Mouse (Mus musculus) kidney, adult 8-10 months (tissue): ENCODE data around the gene Cd6.

ENCODE experiments used
- DNase-seq, 2 experiments: peaks; one replicate each; pipeline ENCODE4 v3.0.0; 2022

The Cd6 gene

DNA sequence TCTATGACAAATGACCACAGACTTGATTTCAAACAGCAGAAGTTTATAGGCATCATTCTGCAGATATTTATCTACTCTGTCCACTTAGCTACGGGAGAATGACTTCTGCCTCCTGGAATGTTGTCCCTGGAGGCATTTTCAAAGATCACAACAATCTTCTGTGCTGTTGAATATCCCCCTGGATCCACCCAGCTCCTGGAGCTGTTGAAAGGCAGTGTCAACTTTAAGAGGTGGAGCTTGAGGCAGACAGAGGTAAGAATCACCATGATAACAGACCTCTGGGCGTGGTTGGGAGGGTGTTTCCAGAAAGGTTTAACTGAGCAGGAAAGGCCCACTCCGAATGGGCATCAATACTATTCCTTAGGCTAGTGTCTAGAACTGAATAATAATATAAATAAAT, 5.8 kb upstream of the Cd6 start:
- no peak for DNase-seq

DNA sequence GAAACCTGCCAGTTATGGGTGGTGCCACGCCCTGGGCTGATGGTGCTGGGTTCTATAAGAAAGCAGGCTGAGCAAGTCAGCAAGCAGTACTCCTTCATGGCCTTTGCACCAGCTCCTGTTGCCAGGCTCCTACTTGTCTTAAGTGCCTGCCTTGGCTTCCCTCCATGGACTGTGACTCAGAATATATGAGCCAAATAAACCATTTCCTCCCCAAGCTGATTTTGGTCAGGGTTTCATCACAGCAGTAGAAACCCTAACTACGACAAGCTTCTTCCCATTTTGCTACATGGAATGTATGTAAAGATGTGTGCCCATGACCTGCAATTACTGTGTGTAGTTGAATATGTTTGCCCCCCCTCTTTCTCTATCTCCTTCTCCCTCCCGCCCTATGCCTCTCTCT, 3.8 kb upstream of the Cd6 start:
- no peak for DNase-seq

DNA sequence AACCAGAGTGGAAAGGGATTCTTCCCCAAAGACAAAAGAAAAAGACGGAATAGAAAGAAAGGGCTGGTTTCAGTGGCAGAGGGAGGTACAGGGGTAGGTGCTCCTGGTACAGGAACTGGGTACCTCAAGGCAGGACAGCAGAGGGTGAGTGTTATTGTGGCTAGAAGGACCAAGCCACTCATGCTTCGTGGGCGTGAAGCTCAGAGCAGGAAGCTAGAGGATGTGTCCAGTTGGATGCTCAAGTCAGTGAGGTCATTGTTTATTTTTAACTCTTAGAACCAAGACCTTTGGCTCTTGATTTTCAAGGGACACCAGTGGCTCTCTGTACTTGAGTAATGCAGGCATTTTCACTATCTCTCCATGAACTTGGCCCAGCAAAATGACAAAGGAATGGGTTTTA, 2.2 kb upstream of the Cd6 start:
- no peak for DNase-seq

DNA sequence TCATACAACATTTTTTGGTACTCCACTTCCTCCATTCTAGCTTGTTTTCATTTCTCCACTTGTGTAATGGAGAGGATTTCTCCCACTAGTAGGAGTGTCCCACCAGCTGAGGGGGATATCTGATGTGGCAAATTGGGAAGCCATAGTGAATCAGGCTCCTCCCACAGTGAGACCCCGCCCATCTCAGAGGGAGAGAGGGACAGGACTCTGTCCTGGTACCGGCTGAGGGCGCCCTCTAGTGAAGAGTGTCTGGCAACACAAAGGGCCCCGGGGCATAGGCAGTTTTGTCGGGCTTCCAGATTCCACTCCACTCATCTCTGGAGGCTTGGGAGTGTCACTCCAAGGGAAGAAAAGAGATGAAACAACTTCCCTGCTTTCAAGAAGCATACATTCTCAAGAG, 1.6 kb upstream of the Cd6 start:
- DNase-seq: peak; percentile 36 to 68

DNA sequence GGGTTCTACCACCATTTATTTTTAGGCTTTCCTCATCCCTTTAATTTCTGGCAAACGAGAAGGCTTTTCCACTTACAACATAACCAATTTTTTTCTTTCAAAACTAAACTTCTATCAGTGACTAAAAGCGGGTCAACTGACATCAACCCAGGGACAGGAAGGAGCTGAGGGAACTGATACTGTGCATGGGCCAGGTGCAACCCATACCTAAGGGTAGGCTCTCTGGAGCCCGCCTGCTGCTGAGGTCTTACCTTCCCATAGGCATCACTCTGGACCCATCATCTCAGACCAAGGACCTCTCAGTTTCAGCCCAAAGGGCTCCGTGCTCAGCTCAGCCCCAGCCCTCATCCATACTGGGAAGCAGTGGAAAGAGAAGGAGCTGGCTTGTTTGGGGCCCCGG, 1.5 kb downstream of the Cd6 start:
- DNase-seq: no peak

DNA sequence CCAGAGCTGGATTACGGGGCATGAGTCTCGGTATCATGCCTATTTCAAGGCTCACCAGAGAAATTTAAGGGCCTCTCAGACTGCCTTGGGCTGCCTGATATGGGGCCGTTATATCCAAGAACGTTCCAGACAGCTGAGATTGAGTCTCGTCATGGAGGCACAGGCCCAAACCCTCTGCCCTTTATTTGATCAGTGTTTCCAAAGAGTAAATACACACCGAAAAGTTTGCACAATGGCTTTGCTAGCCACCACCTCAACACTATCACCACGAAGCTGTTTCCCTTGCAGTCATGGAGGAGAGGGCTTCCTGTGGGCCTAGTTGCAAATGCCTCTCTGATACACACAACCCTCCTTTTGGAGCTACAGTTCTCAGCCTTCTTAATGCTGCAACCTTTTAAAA, 5.8 kb downstream of the Cd6 start:
- DNase-seq: no peak

DNA sequence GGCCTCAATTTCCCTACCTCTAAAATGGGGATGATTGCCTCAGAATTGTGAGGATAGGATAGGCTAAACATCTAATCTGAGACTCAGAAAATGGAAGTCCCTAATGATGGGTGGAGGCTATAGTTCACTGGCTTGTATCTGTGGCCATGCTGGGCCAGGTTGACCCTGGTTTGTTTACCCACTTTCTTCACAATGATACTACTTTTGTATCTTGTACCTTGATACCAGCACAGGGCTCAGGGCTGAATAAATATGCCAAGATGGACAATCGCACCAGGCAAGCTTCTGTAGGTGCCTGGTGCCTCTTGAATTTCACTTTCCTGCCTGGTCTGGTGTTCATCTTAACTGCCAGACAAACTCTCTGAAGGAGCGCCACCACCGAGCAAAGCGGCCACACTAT, 7.3 kb downstream of the Cd6 start:
- DNase-seq: no peak

DNA sequence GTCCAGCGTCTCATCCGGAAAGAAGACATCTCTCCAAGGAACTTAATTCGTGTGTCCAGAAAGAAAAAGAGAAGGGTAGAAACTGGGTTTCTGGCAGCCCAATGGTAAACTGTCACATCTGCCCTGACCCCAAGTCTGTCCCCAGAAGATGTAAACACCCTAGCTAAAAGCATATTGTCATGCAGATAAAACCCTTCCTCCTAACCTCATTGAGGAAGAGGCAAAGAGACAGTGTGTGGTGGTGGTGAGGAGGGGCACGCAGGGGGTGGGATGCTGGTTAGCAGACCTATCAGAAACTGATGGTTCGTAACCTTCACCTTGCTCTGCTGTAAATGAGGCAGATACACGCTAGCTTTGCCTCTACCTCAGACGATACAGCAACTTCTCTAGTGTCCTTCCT, 8.5 kb downstream of the Cd6 start:
- DNase-seq: no peak

DNA sequence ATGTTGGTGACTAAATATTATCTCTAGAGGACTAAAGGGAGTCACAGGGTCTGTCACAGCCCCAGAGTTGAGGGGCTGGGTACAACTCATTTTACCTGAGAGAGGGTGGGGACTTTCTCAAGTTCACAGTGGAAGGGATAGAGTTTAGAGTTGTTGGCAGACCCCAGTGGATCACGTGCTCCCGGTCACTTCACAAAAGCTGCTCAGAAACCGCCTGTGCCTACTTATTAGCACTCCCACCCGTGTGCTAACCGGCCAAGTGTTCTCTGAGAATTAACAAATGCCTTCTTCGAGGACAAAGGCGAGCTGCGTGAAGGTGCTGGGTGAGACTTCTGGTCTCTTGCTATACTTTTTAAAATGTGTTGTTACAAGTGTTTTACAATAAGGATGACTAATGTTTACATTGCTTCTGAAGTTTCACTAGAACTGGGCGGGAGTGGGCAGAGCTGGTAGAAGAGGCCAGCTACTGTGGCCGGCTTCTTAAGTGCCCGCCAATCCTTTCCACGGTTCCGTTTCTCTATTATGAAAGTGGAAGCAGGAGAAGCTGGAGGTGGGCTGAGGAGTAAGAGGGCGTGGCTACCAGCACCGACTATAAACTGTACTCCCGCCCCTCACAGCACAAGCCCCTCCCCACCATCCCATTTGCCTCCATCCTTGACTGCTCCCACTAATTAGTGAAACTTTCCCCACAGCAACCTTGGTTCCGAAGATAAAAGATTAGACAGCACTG, 11.5 kb downstream of the Cd6 start:
- peak; percentile 11 to 17 for DNase-seq

DNA sequence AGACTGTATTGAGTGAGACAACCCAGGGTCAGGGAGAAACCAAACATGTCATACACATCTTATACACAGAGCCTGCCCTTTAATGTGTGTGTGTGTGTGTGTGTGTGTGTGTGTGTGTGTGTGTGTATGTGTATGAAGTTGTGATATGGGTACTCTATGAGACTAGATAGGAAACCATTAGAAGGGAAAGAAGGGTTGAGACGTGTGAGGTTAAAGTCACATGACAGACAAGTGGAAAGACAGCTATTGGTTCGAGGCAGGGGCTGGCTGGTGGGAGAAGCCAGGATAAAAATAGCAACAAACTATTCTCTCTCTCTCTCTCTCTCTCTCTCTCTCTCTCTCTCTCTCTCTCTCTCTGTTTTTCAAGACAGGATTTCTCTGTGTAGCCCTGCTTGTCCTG, 13.4 kb downstream of the Cd6 start:
- DNase-seq: no peak

DNA sequence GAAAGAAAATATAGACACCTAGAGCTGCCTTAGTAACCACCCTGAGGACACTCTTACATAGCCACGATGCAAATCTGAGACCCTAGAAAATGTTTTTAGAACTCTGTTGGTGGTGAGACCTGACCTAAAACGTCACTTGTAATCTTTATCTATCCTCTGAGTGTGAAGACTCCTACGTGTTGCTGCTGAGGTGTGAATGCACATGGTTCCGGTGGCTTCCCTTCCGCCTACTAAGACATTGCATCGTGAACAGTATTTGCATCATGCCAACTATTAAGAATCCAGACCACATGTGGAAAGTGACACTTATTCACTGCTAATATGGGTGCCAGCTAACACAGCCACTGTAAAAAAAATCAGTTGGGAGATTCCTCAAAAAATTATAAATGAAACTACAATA, 14.0 kb downstream of the Cd6 start:
- no peak for DNase-seq

DNA sequence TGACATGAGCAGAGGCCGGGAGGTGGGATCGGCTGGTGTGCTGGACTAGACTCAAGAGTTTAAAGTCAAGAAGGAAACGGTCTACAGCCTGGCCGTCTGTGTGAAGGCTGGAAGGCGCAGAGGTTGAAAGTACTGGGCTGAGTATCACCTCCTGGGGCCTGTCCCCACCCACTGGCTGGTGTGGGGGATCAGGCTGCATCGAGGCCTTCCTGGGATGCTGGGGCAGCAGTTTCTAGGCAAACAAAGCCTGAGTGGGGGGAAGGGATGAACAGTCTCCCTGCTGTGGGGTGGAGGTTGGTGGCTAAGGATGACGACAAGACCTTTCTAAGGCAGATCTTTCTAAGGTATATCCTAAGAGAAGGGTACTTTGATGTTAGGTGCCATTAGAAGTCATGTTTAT, 16.0 kb downstream of the Cd6 start:
- DNase-seq: no peak

DNA sequence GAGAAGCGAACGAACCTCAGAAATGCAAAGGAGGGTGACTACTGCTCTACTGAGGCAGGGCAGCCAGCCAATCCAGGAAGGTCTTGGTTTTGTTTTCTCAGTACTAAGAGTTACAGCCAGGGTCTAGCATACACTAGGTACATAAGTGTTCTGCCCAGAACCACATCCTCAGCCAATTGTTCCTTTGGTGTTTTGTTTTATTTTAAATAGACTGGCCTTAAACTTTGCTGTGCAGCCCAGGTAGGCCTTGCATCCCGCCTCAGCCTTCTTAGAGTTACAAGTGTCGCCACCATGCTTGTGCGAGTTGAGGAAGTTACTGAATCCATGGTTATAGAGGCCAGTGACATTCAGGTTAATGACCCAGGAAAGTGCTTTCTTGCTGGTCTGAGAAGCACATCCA, 16.8 kb downstream of the Cd6 start:
- DNase-seq: no peak

DNA sequence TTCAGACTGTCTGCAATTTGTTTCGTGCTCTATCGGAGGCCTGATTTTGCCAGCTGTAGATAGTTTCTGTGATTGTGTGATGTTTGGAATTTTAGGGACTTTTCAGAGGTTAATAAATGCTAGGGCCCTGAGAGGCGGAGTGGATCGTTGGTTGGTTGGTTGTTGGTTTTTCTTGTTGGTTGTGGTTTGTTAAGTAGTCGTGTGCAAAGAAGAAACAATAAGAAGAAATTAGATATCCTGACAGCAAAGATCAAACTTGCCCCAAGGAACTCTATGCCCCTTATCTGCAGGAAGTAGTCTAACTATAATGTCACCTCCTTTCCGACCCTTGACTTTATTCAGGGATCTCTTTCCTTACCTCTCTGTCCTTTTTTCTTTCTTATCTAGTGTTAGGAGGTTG, 18.4 kb downstream of the Cd6 start:
- DNase-seq: no peak

DNA sequence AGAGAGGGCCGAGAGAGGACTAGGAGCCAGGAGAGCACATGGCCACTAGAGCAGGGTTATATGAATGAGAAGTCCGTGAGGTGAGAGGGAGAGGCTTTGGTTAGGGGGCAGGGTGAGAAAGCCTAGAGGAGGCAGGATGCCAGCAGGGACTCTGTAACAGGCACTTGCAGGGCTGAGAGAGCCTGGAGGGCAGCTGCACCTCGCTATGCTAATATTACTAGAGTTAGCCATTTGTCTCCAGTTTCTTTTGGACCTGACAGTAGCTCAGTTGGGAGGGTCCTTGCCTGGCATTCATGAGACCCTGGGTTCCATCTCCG, 19.7 kb downstream of the Cd6 start:
- no peak for DNase-seq

DNA sequence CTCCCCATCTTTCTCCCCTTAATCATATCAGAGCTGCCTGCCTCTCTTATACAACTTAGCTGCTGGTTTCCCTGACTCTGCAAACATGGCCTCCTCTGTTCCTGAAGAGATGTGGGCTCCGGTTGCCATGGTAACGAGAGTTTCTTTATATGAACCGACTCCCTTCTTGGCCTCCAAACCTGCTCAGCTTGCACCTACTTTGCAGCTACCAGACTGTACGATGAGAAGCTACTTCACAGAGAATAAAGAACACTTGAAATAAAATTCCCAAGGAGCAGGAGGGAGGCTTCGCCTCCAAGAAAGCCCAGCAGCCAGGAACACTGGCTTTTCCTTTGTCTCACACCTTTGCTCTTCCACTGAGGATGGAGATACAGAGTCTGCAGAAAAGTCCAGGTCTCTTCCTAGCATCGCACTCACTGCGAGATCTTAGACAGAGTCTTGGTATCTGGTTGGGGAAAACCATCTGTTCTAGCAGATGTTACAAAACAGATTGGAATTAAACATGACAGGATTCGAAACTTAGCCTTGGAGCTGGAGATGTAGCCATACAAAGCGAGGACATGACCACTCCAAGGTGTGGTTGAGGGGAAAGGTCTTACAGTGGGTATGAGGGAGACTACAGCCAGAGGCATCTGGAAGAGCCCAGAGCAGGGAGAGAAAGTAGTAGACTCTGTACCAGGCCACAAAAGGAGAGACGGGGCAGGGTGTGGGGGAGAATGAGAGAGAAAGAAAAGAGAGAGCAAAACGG, 20.3 kb downstream of the Cd6 start:
- no peak for DNase-seq

DNA sequence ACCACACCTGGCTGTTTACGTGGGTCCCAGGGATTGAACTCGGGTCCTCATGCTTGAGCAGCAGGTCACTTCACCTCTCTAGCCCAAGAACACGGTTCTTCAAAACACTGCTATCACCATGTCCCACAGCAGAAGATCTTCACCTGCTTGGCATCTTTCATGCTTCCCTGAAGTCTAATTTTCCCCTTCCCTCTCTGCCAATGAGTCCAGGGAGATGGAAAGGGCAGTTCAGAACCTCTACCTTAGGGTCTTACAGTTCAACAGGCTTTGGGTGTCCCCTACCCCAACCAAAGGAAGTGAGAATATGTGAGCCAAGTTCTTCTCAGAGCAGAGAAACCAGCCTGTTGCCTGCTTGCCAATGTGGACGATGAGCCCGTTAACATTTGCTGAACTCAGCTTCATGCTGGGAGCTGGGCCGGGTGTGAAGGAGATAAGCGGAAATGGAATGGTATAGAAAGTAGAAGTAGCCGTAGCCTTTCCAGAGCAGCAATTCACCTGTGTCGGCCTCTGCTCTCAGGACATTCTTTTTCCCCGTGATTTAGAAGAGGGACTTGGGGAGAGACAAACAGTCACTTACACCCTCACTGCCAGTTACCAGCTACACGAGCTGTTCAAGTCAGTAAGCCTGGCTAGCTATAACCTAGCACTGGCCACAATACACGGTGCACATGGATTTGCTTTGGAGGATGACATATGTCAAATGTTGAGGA, 21.2 kb downstream of the Cd6 start:
- DNase-seq: no peak

DNA sequence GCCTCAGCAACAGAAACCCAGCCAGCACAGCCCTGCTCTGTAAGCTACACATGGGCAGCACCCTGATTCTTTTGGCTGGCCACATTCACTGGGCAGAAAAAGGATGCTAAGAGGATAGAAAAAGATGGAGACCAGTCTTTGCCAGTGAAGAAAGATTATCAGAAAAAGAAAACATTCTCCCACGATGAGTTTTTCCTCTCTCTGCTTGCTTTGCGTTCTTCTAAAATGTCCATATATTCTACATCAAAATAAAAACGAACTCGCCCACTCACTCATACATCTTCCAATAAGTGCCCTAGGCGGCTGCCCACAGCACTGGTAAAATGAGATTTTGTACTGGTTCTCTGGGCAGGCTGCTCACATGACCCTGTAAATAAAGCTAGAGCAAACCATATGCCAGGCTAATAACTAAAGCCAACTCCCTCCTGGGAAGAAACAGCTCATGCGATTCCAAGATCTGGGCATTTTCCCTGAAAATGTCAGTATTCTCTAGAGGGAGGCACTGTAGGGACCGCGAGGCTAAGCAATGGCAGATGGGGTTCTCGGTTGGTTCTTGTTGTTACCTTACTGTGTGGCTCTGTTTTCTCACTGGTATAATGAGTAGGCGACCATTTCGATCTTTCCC, 24.1 kb downstream of the Cd6 start:
- DNase-seq: no peak

DNA sequence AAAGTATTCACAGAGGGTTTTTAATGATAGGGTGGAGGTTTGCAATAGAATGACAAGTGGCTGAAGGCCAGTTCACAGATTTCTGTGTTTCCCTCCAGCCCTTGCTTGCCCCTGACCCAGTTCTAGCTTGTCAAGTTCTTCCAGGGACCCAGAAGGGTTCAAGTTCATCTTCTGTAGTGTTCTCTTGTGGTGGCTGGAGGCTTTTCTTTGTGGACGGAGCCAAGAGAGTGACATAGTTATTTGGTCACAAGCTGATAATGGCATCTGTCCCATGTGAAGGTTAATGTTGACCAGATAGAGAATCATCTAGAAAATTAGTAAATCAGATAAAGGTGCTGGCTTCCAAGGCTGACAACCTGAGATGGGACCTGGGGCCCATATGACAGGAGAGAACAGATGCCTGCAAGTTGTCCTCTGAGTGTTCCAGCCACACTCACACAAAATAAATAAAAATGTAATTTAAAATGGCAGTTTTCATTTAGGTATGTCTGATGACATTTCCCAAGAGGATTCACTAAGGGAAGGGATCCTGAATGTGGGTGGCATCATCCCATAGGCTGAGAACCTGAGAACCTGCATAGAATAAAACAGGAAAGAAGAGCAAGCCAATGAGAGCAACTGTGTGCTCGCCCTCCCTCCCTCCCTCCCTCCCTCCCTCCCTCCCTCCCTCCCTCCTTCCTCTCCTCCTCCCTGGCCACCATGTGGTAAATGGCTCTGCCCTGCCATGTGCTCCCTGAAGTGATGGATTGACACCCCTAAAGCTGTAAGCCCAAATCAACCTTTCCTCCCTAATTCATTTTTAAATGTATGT, 24.8 kb downstream of the Cd6 start:
- no peak for DNase-seq

DNA sequence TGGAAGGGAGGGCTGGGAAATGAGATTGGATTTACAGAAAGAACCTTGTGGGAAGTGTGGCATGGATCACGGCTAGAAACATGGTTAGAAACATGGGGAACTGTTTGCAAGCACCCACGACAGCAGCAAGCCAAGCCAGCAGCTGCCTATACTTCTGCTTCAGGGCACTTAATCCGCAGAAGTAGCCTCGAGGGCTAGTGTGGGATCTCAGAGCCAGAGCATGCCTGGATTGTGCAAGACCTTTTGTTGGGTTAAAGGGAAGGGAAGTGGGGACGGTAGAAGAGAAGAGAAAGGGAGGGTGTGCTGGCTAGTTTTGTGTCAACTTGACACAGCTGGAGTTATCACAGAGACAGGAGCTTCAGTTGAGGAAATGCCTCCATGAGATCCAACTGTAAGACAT, 26.1 kb downstream of the Cd6 start:
- no peak for DNase-seq

DNA sequence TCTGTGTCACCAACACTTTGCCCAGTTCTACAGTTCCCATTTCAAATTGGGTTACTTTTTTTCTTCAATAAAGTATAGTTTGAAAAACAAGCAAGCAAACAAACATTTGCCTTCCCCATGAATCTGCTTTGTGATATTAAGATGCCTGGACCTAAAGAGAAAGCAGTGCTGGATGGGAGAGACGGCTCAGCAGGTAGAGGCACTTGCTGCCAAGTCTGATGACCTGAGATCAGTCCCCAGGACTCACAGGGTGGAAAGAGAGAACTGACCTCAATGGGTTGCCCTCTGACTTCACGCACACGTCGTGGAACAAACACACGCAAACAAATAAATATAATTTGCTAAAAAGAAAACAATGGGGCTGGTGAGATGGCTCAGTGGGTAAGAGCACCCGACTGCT, 28.0 kb downstream of the Cd6 start:
- DNase-seq: no peak

DNA sequence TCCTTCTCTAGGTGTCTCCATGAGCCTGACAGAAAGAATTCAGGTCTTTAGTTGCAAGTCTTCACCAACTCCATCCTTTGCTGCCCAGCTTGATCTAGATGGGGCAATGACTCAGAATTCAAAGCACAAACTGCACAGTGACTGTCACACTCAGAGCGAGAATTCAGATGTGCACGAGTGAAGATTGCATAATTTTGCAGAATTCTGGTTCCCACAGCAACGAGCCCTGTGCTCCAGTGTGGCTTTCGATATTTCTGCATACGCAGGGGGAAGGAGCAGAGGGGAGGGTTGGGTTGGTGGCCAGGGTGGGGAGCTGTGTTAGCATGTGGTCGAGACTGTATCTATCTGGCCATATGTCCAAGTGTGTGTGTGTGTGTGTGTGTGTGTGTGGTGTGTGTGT, 28.8 kb downstream of the Cd6 start:
- no peak for DNase-seq

DNA sequence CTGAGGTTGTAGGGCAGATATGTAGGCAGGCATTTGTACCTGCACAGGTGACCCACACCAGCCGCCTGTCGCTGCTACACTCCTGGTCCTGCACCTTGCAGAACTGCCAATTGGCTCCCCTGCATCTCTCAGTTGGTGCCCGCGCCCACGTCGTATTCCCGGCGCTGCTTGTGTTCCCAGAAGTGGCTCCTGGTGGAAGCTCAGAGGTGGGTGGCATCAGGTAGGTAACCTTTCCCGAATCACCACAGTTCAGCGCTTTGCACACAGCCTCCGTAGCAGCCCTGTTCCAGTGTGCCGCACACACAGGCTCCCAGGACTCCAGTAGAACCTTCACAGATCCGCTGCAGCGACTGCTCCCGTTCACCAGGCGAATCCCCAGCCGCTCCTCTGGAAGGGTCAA, 30.7 kb downstream of the Cd6 start:
- no peak for DNase-seq
